Mouse (Mus musculus) leukemia stem cell, adult 10-12 weeks (primary cell): ENCODE measurements around the gene Zfp334. TPM values are rescaled to one million over a fixed set of nuclear protein-coding genes. Genes with fewer than 3 reads are reported as not detected.

Source experiments
- polyA plus RNA-seq: library from polyadenylated mRNA; stranded (reverse); fragments of >175 nt; gene quantifications from 2 replicates; pipeline ENCODE4 v1.2.3, GENCODE M21; 2012; ENCODE audit warnings: low replicate concordance

The Zfp334 gene
- polyA plus RNA-seq, result 0.03 TPM in 1 of 2 replicates, not detected in the other

DNA sequence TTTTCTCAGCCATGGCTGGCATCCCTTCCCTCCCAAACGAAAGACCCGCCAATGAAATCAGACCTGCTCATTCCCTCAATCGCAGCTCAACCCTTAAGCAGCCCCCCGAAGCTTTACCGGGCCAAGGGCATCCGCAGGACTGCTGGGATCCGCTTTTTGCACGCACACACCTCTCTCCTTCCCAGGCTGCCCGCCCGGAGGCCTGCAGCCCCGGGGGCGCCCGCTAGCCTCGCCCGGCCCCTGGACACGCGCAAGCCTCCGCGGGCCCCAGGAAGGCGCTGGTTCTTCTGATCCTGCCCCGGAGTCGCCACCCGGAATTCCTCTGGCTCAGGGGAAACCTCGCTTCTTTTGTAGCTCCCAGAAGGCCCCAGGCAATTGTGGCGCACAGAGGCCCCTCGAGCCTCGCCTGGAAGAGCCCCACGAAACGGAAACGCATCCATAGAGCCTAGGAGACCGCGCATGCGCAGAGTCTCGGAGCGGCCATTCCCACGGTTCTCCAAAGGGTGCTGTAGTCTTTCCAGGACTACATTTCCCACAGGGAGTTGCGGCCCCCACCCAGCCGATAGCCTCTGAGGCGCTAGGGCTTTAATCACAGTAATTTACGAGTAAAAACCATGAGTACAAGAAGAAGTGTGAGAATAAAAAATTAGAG lies at the start of gene Zfp334:
Zfp334 (minus strand) TSS at position 416 of the 652 bp plus-strand sequence.

DNA sequence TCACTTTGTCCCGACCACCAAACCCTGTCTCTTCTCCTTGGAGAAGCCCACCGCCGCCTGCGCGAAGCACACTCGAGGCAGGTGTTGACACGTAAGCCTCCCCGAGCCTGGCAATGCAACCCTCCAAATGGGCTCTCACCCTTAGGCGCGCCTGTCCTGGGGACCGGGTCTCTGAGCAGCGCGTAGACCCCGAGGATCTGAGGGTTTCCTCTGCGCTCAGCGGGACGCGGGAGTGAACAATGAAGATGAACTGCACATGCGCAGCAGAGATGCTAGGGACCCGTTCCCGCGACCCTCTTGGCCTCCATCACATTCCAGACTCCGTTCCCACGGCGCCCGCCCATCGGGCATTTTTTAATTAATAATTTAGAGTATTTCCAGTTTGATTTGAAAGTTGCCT lies 19.6 kb downstream of the Zfp334 start, which contains the start of gene Zfp663:
Zfp663 (minus strand) TSS at position 234 of the 400 bp plus-strand sequence.

GRCm38 (mm10) chr2:165326304-165327190 lies 61.5 kb downstream of the Zfp334 start, which contains the start of gene Elmo2:
Gene Elmo2 (minus strand): TSS chr2:165326479.

Other genes with a start within 250 kb of the Zfp334 start
- gene Cdh22, start 153.4 kb downstream of the Zfp334 start, polyA plus RNA-seq, result 0.24 and 0.25 TPM in 2 replicates
- 73.8 and 106 TPM in 2 replicates for gene Slc35c2, start 100.4 kb downstream of the Zfp334 start, polyA plus RNA-seq
- 4.7 and 25.3 TPM in 2 replicates for gene Elmo2, start 61.8 kb downstream of the Zfp334 start, polyA plus RNA-seq
- not detected in 2 replicates for gene Zfp663, start 19.5 kb downstream of the Zfp334 start, polyA plus RNA-seq
- gene Ocstamp, start 12.1 kb upstream of the Zfp334 start, polyA plus RNA-seq, result 0.34 and 0.46 TPM in 2 replicates
- gene Slc13a3, start 85.0 kb upstream of the Zfp334 start, polyA plus RNA-seq, result 0.80 and 1.4 TPM in 2 replicates
- gene Trp53rka, start 105.1 kb upstream of the Zfp334 start, polyA plus RNA-seq, result 7.2 and 33.4 TPM in 2 replicates
- 0.05 TPM in 1 of 2 replicates, not detected in the other for gene Slc2a10, start 115.5 kb upstream of the Zfp334 start, polyA plus RNA-seq
- gene Eya2, start 206.8 kb upstream of the Zfp334 start, polyA plus RNA-seq, result 1.5 and 2.1 TPM in 2 replicates